Mouse (Mus musculus): Measurements from ENCODE around the gene Fbxl3. TPM values are rescaled to one million over a fixed set of nuclear protein-coding genes. Genes with fewer than 3 reads are reported as not detected.

The Fbxl3 gene
- total and polyA plus RNA-seq, 3 experiments: 51.8 to 67.0 (median 59.7) TPM

DNA sequence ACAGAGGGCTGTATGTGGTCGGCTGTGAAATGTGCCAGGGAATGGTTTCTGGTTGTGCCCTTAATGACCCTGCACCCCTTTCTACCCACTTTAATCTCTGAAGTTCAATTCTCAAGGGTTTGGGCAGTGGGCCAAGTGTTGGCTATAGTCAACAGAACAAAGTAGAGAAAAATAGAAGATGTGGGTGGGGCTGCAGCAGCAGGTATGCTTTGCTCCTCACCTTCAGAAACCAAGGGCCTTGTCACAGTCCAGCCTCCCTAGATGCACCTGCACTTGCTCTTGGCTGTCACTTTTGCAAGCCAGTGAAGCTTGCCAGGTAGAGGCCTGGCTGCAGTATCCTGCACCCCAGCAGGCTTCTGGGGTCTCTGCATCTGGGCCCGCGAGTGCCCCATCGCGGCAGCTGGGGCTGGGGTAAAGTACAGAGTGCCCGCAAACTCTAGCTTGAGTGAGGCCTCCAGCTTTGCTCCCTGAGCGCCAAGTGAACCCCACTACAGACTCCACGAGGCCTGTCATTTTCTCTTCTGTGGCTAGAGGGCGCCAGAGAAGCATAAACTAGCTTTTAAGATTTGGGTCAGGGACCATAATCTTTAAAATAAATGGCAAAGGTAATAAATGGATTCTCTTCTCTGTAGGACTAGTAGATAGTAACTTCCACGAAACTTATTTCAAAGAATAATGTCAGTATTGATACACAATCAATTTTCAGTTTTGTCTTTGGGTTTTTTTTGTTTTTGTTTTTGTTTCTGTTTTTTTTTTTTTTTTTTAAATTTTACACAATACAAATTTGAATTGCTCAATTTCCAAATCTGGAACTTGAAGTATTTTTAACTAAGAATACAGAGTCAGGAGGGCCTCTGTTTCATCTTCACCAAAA, 33.8 kb downstream of the Fbxl3 start:
- TF ChIP-seq EP300 (IDR thresholded peaks at IDR 0.05; ENCODE audit: insufficient read depth, low read depth, low read length): 0 out of 2 replicates have a peak, but pooled peaks have one; percentile 15
- peak; percentile 96; the same call in 1 of the 2 replicates for TF ChIP-seq CTCF (IDR thresholded peaks at IDR 0.05)
- no peak for TF ChIP-seq POLR2A (IDR thresholded peaks at IDR 0.05; ENCODE audit: insufficient read depth, low read depth, low read length)
- intact Hi-C loops (cut with DNase I): loop anchor here (2.0 to 5.0 kb wide), 4 partner anchors 62 to 472 kb away; no protein-coding TSS in a partner anchor
- H3K9ac ChIP-seq (ENCODE audit: low read depth, low read length): no peak overlapping the region

DNA sequence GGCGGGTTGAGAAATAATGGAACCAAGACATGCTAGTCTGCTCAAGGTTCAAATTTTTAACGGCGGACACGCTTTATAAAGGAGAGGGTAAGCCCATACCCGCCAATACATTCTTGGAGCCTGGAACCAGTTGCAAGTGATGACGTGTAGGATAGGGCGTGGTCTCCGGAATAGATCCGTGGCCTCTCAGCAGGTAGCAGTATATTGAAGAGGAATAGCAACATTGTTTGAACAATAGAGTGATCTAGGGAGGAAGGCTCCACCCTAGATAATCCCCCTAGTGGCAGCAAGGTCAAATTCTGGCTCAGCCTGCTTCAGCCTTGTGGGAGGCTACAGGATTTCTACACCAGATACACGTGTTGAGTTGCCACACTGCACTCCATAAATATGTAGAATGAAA, 39.9 kb downstream of the Fbxl3 start:
- WGBS: 76% methylated on average over 10 of the region's 10 CpGs
- DNase-seq: no peak
- Histone ChIP-seq H3K9ac (ENCODE audit: low read depth, low read length) (no peak overlapping the region), H3K4me3 (no peak overlapping the region), H3K27ac (no peak overlapping the region), H3K79me2 (replicated peaks; ENCODE audit: control insufficient read depth, insufficient read depth, low read length) (no peaks in the 10 kb centered on the region), H3K36me3 (ENCODE audit: control insufficient read depth, insufficient read depth, low read length) (no peaks in the 10 kb centered on the region), H3K4me1 (ENCODE audit: control insufficient read depth, insufficient read depth, low read length) (no peaks in the 10 kb centered on the region), H3K27me3 (ENCODE audit: control insufficient read depth, insufficient read depth, low read length) (no peaks in the 10 kb centered on the region)
- no peak for TF ChIP-seq POLR2A (IDR thresholded peaks at IDR 0.05; ENCODE audit: insufficient read depth, low read depth, low read length)
- TF ChIP-seq EP300 (IDR thresholded peaks at IDR 0.05; ENCODE audit: insufficient read depth, low read depth, low read length): no peak
- TF ChIP-seq CTCF (IDR thresholded peaks at IDR 0.05): no peak
- intact Hi-C loops (cut with DNase I): no loop called here

More for the DNA sequence above, 33.8 kb downstream of the Fbxl3 start:
- WGBS: 10% methylated on average over 10 of the region's 10 CpGs
- Histone ChIP-seq H3K4me1 (ENCODE audit: control insufficient read depth, insufficient read depth, low read length) (peaks cover 1% of the 10 kb centered on the region; the same call in 1 of the 2 replicates), H3K36me3 (ENCODE audit: control insufficient read depth, insufficient read depth, low read length) (no peaks in the 10 kb centered on the region), H3K79me2 (replicated peaks; ENCODE audit: control insufficient read depth, insufficient read depth, low read length) (no peaks in the 10 kb centered on the region), H3K4me3 (no peak overlapping the region), H3K27me3 (ENCODE audit: control insufficient read depth, insufficient read depth, low read length) (no peaks in the 10 kb centered on the region), H3K27ac (no peak overlapping the region)
- DNase-seq: peak; percentile 69 to 84

DNA sequence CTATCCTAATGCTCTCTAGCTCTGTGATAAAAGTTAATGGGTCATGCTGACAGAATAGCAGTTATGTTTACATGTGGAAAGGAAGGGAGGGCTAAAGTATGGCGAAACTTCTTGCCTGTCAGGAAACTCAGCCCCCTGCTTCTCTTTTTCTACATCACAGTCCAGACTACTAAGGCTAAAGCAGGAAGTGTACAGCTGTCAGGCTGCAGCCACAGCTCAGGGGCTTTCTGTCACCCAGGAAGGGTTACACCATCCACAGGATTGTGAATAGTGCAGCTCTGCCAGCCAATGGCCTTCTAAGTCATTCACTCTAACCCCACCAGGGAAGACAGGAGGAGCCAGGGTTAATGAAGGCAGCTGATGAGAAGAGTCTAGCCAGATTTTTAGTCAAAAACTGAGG, 40.4 kb downstream of the Fbxl3 start:
- peak in 1 of 2 experiments; percentile 31 for DNase-seq
- no peak for TF ChIP-seq CTCF (IDR thresholded peaks at IDR 0.05)
- no peak for TF ChIP-seq POLR2A (IDR thresholded peaks at IDR 0.05; ENCODE audit: insufficient read depth, low read depth, low read length)
- no peak for TF ChIP-seq EP300 (IDR thresholded peaks at IDR 0.05; ENCODE audit: insufficient read depth, low read depth, low read length)
- H3K36me3 ChIP-seq (ENCODE audit: control insufficient read depth, insufficient read depth, low read length): no peaks in the 10 kb centered on the region
- no peaks in the 10 kb centered on the region for H3K27me3 ChIP-seq (ENCODE audit: control insufficient read depth, insufficient read depth, low read length)
- intact Hi-C loops (cut with DNase I): no loop called here
- WGBS: 38% methylated on average over 1 of the region's 1 CpGs
- H3K79me2 ChIP-seq (replicated peaks; ENCODE audit: control insufficient read depth, insufficient read depth, low read length): no peaks in the 10 kb centered on the region
- H3K4me3 ChIP-seq: no peak overlapping the region
- no peaks in the 10 kb centered on the region for H3K4me1 ChIP-seq (ENCODE audit: control insufficient read depth, insufficient read depth, low read length)
- no peak overlapping the region for H3K27ac ChIP-seq
- no peak overlapping the region for H3K9ac ChIP-seq (ENCODE audit: low read depth, low read length)

DNA sequence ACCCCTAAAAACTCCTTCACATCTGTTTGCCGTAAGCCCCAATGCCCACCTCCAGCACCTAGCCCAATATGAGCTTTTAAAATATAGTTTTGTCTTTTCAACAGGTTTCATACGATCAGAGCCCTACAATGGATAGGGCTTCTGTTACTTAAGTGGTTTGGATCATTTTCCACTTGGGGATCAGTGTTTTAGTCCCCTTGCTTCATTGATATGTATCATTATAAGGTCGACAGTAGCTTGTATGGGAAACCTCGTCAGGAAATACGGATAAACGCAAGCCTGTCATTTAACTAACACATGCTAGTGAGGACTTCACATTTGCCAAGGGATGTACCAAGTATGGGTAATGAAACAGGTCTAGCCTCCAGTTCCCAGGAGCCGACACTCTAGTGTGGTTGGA, 42.8 kb downstream of the Fbxl3 start:
- no peak overlapping the region for H3K27ac ChIP-seq
- no peaks in the 10 kb centered on the region for H3K4me1 ChIP-seq (ENCODE audit: control insufficient read depth, insufficient read depth, low read length)
- no peak overlapping the region for H3K4me3 ChIP-seq
- intact Hi-C loops (cut with DNase I): no loop called here
- no peaks in the 10 kb centered on the region for H3K36me3 ChIP-seq (ENCODE audit: control insufficient read depth, insufficient read depth, low read length)
- H3K27me3 ChIP-seq (ENCODE audit: control insufficient read depth, insufficient read depth, low read length): no peaks in the 10 kb centered on the region
- H3K79me2 ChIP-seq (replicated peaks; ENCODE audit: control insufficient read depth, insufficient read depth, low read length): no peaks in the 10 kb centered on the region
- TF ChIP-seq CTCF (IDR thresholded peaks at IDR 0.05) (no peak), POLR2A (IDR thresholded peaks at IDR 0.05; ENCODE audit: insufficient read depth, low read depth, low read length) (no peak), EP300 (IDR thresholded peaks at IDR 0.05; ENCODE audit: insufficient read depth, low read depth, low read length) (no peak)
- no peak for DNase-seq
- 82% methylated on average over 7 of the region's 7 CpGs for WGBS
- no peak overlapping the region for H3K9ac ChIP-seq (ENCODE audit: low read depth, low read length)

DNA sequence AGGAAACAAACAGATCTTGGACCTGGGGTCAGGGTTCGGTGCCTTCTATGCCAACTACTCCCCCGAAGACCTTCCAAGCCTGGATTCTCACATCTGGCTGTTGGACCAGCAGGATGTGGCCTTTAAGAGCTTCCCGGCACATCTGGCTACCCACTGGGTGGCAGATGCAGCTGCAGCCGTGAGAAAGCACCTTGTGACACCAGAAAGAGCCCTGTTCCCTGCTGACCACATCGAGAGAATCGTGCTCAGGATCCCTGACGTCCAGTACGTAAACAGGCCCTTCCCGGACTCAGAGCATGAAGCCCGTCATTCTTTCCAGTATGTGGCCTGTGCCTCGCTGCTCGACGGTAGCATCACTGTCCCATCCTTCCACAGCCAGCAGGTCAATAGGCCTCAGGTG, 44.6 kb downstream of the Fbxl3 start:
- Histone ChIP-seq H3K4me1 (ENCODE audit: control insufficient read depth, insufficient read depth, low read length) (no peaks in the 10 kb centered on the region), H3K36me3 (ENCODE audit: control insufficient read depth, insufficient read depth, low read length) (no peaks in the 10 kb centered on the region), H3K79me2 (replicated peaks; ENCODE audit: control insufficient read depth, insufficient read depth, low read length) (no peaks in the 10 kb centered on the region), H3K4me3 (no peak overlapping the region), H3K9ac (ENCODE audit: low read depth, low read length) (no peak overlapping the region), H3K27ac (no peak overlapping the region), H3K27me3 (ENCODE audit: control insufficient read depth, insufficient read depth, low read length) (no peaks in the 10 kb centered on the region)
- WGBS: 75% methylated on average over 13 of the region's 13 CpGs
- TF ChIP-seq EP300 (IDR thresholded peaks at IDR 0.05; ENCODE audit: insufficient read depth, low read depth, low read length) (no peak), POLR2A (IDR thresholded peaks at IDR 0.05; ENCODE audit: insufficient read depth, low read depth, low read length) (no peak), CTCF (IDR thresholded peaks at IDR 0.05) (no peak)
- DNase-seq: no peak
- intact Hi-C loops (cut with DNase I): no loop called here
